Mouse (Mus musculus) brain, embryonic 14.5 days (tissue): ENCODE data around the gene Erv3. TPM values are rescaled to one million over a fixed set of nuclear protein-coding genes. Genes with fewer than 3 reads are reported as not detected.
"Not testable (repeated sequence)": the region's sequence is repeated elsewhere in the genome, so short reads cannot be mapped to it uniquely, and the experiment has no call there.

ENCODE experiments used
- DNase-seq: peaks from one replicate; pipeline ENCODE4 v3.0.0-alpha.2; 2011; ENCODE audit warnings: low read depth
- CTCF ChIP-seq: fragments of 200-500 bp; IDR thresholded peaks from 2 replicates; pipeline ENCODE4 v1.5.1; 2012; ENCODE audit warnings: inconsistent platforms, mild to moderate bottlenecking, moderate library complexity, borderline replicate concordance; ENCODE audit not compliant: insufficient read depth, insufficient read length; ENCODE audit errors: extremely low read depth
- POLR2A ChIP-seq: fragments of 200-500 bp; IDR thresholded peaks from 2 replicates; pipeline ENCODE4 v1.6.1; 2012; ENCODE audit warnings: mild to moderate bottlenecking, inconsistent platforms, borderline replicate concordance; ENCODE audit not compliant: poor library complexity, insufficient read depth, insufficient read length, severe bottlenecking; ENCODE audit errors: extremely low read depth
- polyA plus RNA-seq: library from polyadenylated mRNA; depleted of rRNA; stranded (reverse); fragments of >200 nt; gene quantifications from 2 replicates; pipeline ENCODE4 v1.2.3, GENCODE M21; 2012

Gene Erv3
- polyA plus RNA-seq, 1 experiment, result 0.03 TPM

DNA sequence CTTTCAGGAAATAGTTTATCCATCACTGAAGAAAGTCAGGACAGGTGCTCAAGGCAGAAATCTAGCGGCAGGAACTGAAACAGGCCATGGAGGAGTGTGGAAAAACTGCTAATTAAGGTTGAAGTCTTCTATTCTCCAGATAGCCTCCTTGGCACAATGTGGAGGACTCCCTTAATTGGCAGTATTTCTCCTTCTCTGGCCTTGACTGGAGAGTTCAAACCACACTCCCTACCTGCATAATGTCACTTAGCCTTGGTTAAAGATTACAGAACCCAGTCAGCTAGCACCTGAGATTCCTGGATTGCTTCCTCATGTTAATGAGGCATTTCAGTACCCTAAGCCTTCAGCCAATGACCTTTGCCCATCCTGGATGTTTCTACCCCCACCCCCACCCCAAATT is 25.3 kb downstream of the Erv3 start:
- DNase-seq, result no peak
- TF ChIP-seq CTCF, result no peak
- no peak for TF ChIP-seq POLR2A

DNA sequence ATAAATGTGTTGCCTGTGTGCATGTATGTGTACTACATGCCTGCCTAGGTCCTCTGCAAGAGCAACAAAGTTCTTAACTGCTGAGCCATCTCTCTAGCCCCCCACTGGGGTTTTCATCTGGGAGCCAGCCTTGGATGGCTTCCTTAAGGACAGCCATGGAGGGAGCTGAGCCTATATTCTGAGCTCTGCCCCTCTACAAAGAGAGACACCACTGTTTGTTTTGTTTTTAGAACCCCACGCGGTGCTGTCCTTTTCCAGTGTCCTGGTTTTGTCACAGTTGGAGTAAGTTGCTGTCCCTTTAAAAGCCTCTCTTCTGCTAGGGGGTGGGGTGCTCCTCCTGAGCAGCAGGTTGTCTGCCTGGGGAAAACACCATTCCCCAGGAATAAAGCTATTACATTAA is 27.7 kb downstream of the Erv3 start:
- TF ChIP-seq CTCF (no peak), POLR2A (no peak)
- DNase-seq, result no peak

- DNase-seq, result not testable (repeated sequence)
Measured at GRCm38 (mm10) chr2:131830945-131831344, 28.6 kb downstream of the Erv3 start.

- peak; percentile 83 for DNase-seq
- TF ChIP-seq CTCF (peak; percentile 51; the same call in 1 of the 2 replicates), POLR2A (no peak)
Measured at GRCm38 (mm10) chr2:131827999-131828975, 31.3 kb downstream of the Erv3 start.

GRCm38 (mm10) chr2:131827026-131827687 is 32.4 kb downstream of the Erv3 start:
- no peak for DNase-seq
- TF ChIP-seq CTCF (no peak), POLR2A (no peak)

DNA sequence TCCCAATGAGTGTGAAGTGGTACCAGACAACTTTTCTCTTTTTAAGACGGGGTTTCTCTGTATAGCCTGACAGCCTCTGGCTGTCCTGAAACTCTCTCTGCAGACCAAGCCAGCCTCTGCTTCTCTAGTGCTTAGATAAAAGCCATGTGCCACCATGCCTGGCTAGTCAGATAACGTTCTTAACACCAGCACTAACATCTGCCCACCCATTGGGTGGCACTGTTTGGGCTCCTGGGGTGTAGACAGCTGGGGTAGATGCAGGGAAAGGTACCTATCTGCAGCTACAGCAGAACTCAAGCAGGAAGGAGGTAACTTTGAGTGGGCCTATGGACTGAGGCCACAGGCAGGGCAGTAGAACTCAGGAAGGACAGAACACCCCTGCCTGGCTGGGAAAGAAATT is 34.0 kb downstream of the Erv3 start:
- TF ChIP-seq POLR2A, result no peak
- TF ChIP-seq CTCF, result no peak
- DNase-seq, result no peak

DNA sequence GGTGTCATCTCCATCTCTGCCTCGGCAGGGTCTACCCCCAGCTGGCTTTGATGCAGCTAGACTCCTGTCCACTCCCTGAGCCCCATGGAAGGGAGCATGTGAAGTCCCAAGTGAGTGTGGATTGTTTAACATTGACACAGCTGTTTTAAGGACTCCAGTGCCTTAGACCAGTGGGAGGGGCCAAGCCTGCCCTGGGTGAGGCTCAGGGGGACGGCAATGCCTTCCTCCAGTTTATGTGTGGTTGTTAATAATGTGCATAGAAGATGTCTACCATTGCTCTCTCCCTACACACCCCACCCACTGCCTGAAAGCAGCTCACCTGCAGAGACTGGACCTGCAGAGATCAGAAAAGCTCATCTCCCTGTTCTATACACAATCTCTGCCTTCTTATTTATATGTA is 35.6 kb downstream of the Erv3 start:
- no peak for DNase-seq
- TF ChIP-seq CTCF (no peak), POLR2A (no peak)

DNA sequence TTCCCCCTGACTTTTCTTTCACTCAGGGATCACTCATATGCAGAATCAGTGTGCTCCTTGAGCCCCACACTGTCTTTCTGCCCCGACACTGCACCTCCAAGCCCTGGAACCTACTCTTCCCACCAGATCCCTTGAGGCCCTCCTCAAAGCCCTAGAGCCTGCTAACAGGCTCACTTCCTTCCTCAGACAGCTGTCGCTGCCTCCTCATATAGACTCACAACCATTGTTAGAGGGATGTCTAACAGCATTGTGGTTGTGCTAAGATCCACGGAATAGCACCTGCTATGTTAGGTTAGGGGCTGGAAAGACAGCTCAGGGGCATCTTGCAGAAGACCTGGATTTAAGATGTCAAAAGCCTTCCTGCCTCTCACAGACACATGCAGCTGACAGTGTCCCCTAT is 37.1 kb downstream of the Erv3 start:
- TF ChIP-seq POLR2A, result no peak
- TF ChIP-seq CTCF, result no peak
- DNase-seq, result no peak

DNA sequence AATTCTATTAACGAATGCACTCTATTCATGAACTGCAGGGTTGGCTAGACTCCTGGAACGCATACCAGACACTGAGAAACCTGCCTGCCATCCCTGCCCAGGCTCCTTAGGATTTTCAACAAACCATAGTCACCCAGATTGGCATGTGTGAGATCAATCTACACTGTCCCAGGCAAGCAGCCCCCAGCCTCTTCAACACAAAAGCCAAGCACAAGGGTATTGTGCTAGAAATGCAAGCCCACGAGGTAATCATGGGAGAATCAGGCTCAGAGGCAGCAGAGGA is 37.9 kb downstream of the Erv3 start:
- no peak for TF ChIP-seq CTCF
- TF ChIP-seq POLR2A, result no peak

DNA sequence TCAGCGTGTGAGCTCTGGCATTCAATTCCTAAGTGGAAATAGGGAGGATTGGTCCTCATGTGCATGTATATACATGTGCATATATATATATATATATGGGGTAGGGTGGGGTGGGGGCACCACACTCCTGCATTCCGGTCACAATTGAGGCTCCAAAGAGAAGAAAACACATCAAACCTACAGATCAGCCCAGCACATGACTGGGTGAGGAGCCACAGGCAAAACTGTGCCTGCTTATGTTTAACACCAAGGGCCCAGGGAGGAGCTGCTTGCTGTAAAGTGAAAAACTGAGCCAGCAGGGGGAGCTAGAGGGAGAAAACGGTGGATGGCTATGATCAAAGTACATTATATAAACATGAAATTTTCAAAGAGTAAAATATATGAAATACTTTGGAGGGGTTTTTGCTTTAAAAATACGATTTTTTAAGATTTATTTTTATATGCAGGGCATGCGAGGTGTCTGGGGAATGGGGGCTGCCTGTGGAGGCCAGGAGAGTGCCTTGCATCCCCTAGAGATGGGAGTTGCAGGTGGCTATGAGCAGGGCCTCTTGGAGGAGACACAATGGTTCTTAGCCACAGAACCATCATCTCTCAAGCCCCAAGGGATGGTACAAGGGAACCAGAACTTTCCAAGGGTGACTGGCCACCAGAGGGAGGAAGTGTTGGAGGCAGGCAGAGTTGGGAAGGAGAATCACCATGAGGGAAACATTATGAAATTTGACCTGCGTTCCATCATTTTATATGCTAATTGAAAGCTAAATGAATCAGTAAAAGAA is 38.4 kb downstream of the Erv3 start:
- no peak for TF ChIP-seq POLR2A
- peak; percentile 72 for TF ChIP-seq CTCF

More for the DNA sequence above, 37.9 kb downstream of the Erv3 start:
- DNase-seq, result peak; percentile 15

GRCm38 (mm10) chr2:131820088-131820675 is 39.4 kb downstream of the Erv3 start:
- TF ChIP-seq CTCF (peak; percentile 85; the same call in 1 of the 2 replicates), POLR2A (no peak)

More for the DNA sequence above, 38.4 kb downstream of the Erv3 start:
- peak; percentile 88 for DNase-seq

More at GRCm38 (mm10) chr2:131820088-131820675, 39.4 kb downstream of the Erv3 start:
- DNase-seq, result peak; percentile 92
